Mouse (Mus musculus): ENCODE results near the gene Nhej1. TPM values are rescaled to one million over a fixed set of nuclear protein-coding genes. Genes with fewer than 3 reads are reported as not detected.

Gene Nhej1
- polyA plus RNA-seq, 1 experiment from 2014 or later, result 10.0 TPM

GRCm38 (mm10) chr1:75027061-75027779, 97.8 kb downstream of the Nhej1 start:
- Histone ChIP-seq H3K4me1 (ENCODE audit: insufficient read depth) (0 out of 2 replicates have a peak, but pooled peaks cover 3% of the 10 kb centered on the region), H3K4me3 (ENCODE audit: low read depth, low read length) (no peak overlapping the region), H3K4me2 (no peak overlapping the region), H3K36me3 (ENCODE audit: insufficient read depth) (no peaks in the 10 kb centered on the region), H3K27me3 (ENCODE audit: insufficient read depth, low read length) (no peaks in the 10 kb centered on the region), H3K27ac (ENCODE audit: low read depth) (no peak overlapping the region), H3K9ac (no peak overlapping the region), H3K9me3 (ENCODE audit: low read depth, low read length) (no peaks in the 10 kb centered on the region)
- DNase-seq (no peak), ATAC-seq (ENCODE audit: insufficient read depth) (no peak)
- no peak for TF ChIP-seq CTCF (IDR thresholded peaks at IDR 0.05; ENCODE audit: low read depth)
- WGBS, result 28% methylated on average over 2 of the region's 2 CpGs

DNA sequence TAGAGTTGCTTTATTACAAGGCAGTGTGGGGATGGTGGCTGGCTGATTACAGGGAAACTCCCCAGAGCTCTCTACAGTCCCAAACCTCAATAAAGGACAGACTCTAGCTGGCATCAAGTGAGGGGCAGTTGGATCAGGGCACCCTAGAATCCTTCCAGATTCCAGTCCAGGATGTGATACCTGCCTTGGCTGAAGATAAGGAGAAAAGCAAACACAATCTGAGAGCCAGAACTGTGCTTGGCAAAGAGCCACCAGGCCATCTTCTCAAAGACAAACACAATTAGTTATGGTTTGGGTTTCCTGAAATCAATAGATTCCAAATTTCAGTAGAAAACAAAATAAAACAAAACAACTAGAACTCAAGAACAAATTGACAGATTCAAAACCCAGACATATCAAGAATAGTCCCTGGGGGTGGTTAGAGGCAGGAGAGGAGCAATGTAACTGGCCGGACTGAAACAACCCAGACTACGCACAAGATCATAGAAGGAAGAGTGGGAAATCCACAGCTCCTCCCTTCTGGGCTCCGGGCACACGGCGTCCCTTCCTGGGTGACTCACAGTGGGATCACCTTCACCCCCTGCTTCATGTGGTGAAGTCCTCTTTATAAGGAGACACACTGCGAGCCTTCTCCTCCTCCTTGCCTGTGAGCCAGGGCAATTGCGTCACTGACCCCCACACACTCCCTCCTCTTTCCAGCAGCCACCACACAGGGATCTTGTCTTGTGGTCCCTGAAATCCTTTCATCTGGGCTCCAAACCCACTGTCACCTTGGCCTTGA, 100.4 kb downstream of the Nhej1 start:
- Histone ChIP-seq H3K4me2 (no peak overlapping the region), H3K27me3 (ENCODE audit: insufficient read depth, low read length) (no peaks in the 10 kb centered on the region), H3K9ac (no peak overlapping the region), H3K36me3 (ENCODE audit: insufficient read depth) (no peaks in the 10 kb centered on the region), H3K27ac (ENCODE audit: low read depth) (no peak overlapping the region), H3K9me3 (ENCODE audit: low read depth, low read length) (no peaks in the 10 kb centered on the region), H3K4me1 (ENCODE audit: insufficient read depth) (0 out of 2 replicates have a peak, but pooled peaks cover 3% of the 10 kb centered on the region), H3K4me3 (ENCODE audit: low read depth, low read length) (no peak overlapping the region)
- 58% methylated on average over 7 of the region's 7 CpGs for WGBS
- no peak for DNase-seq
- ATAC-seq (ENCODE audit: insufficient read depth), result no peak
- no peak for TF ChIP-seq CTCF (IDR thresholded peaks at IDR 0.05; ENCODE audit: low read depth)

GRCm38 (mm10) chr1:75022216-75022615, 102.8 kb downstream of the Nhej1 start:
- Histone ChIP-seq H3K36me3 (ENCODE audit: insufficient read depth) (no peaks in the 10 kb centered on the region), H3K9me3 (ENCODE audit: low read depth, low read length) (no peaks in the 10 kb centered on the region), H3K27me3 (ENCODE audit: insufficient read depth, low read length) (no peaks in the 10 kb centered on the region), H3K9ac (no peak overlapping the region), H3K4me1 (ENCODE audit: insufficient read depth) (0 out of 2 replicates have a peak, but pooled peaks cover 3% of the 10 kb centered on the region), H3K27ac (ENCODE audit: low read depth) (no peak overlapping the region), H3K4me3 (ENCODE audit: low read depth, low read length) (no peak overlapping the region), H3K4me2 (no peak overlapping the region)
- ATAC-seq (ENCODE audit: insufficient read depth) (no peak), DNase-seq (no peak)
- no peak for TF ChIP-seq CTCF (IDR thresholded peaks at IDR 0.05; ENCODE audit: low read depth)
- 79% methylated on average over 5 of the region's 5 CpGs for WGBS

DNA sequence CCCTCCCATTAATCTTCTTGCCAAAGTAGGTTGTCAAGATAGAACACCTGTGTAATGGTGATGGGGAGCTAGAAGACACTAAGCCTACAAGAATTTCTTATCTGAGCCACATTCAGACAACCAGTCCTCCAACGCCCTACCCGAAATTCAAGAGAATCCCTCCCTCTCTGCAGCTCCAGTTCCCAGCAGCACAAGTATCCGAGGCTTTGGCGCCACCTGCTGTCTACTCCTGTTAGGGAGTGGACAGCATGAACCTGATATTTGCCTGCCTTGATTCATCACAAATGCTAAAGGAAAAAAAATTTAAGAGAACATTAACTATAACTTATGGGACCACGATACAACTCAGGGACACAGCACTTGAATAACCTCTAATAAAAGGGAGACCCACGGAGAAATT, 108.2 kb downstream of the Nhej1 start:
- ATAC-seq (ENCODE audit: insufficient read depth) (peak; percentile 60), DNase-seq (peak; percentile 93)
- no peak overlapping the region for H3K27ac ChIP-seq (ENCODE audit: low read depth)
- no peak overlapping the region for H3K9ac ChIP-seq
- H3K4me2 ChIP-seq, result no peak overlapping the region
- no peaks in the 10 kb centered on the region for H3K36me3 ChIP-seq (ENCODE audit: insufficient read depth)
- WGBS, result 3% methylated on average over 6 of the region's 6 CpGs
- peak; percentile 90 for TF ChIP-seq CTCF (IDR thresholded peaks at IDR 0.05; ENCODE audit: low read depth)
- H3K27me3 ChIP-seq (ENCODE audit: insufficient read depth, low read length), result no peaks in the 10 kb centered on the region
- no peak overlapping the region for H3K4me3 ChIP-seq (ENCODE audit: low read depth, low read length)
- no peaks in the 10 kb centered on the region for H3K9me3 ChIP-seq (ENCODE audit: low read depth, low read length)
- H3K4me1 ChIP-seq (ENCODE audit: insufficient read depth), result no peaks in the 10 kb centered on the region

DNA sequence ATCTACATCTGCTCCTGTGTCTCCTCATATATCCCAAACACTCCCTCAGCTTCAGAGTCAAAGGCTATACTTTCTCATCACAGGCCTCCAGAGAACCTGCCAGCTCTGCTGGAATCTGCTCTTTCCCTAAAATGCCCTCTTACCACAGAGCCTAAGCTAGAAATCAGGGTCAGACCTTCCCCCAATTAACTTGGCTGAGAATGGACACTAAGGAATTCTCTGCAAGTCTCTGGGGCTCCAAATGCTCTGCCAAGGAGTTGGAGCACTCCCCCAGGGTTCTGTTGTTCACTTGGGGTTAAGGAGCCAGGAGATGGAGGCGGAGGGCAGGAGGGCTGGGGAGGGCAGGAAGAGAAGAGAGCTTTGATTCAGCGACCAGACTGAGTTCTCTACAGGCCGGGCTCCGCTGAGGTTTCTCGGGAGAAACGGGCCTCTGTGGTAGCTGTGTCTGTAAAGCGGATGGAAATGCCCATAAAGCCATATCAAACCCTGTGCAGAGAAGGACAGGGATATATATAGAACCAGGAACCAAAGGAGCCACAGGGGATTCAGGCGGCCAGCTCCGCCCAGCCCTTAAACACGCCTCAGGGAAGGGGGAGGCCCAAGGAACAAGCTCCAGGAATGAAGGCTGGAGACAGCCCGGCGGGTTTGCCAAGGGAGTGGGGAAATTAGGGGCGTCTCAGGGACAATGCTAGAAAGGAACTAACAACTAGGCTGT, 109.3 kb downstream of the Nhej1 start:
- no peak overlapping the region for H3K4me3 ChIP-seq (ENCODE audit: low read depth, low read length)
- no peak overlapping the region for H3K9ac ChIP-seq
- 0 out of 2 replicates have a peak overlapping the region, but pooled peaks have one; percentile 13 for H3K4me2 ChIP-seq
- WGBS, result 19% methylated on average over 13 of the region's 13 CpGs
- H3K9me3 ChIP-seq (ENCODE audit: low read depth, low read length), result no peaks in the 10 kb centered on the region
- no peaks in the 10 kb centered on the region for H3K4me1 ChIP-seq (ENCODE audit: insufficient read depth)
- no peak for TF ChIP-seq CTCF (IDR thresholded peaks at IDR 0.05; ENCODE audit: low read depth)
- ATAC-seq (ENCODE audit: insufficient read depth), result no peak
- peak; percentile 49 for DNase-seq
- H3K27ac ChIP-seq (ENCODE audit: low read depth), result no peak overlapping the region
- no peaks in the 10 kb centered on the region for H3K36me3 ChIP-seq (ENCODE audit: insufficient read depth)
- no peaks in the 10 kb centered on the region for H3K27me3 ChIP-seq (ENCODE audit: insufficient read depth, low read length)

DNA sequence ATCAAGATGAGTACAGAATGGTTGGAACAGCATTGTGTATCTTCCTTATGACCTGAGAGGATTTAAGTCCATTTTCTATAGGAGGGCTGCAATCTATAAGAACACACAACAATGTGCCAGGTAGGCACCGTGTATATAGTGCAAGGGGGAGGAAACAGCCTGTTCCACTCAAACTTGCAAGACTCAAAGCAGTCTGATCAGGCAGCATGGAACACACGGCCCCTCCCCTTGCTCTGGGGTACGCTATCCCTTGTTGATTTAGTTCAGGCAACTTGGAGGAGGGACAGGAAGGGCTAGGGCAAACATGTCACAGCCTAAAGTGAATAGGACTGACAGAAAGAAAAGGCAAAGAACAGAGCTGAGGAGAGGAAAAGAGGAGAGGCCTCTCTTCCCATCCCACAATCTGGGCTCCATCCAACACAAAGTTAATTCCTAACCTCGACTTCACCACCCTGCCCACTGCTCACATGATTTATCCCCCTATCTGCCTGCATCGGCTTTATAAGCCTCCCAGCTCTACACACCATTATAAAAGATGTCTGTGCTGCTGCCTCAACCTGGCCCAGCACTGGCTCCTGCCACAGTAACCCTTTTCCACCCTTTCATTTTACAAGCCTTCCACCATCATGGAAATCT, 110.7 kb downstream of the Nhej1 start:
- ATAC-seq (ENCODE audit: insufficient read depth) (0 out of 2 replicates have a peak, but pooled peaks have one; percentile 21), DNase-seq (peak; percentile 11)
- H3K27me3 ChIP-seq (ENCODE audit: insufficient read depth, low read length), result no peaks in the 10 kb centered on the region
- 0 out of 2 replicates have a peak overlapping the region, but pooled peaks have one; percentile 13 for H3K27ac ChIP-seq (ENCODE audit: low read depth)
- H3K9ac ChIP-seq, result no peak overlapping the region
- no peaks in the 10 kb centered on the region for H3K9me3 ChIP-seq (ENCODE audit: low read depth, low read length)
- no peak overlapping the region for H3K4me3 ChIP-seq (ENCODE audit: low read depth, low read length)
- no peak overlapping the region for H3K4me2 ChIP-seq
- H3K36me3 ChIP-seq (ENCODE audit: insufficient read depth), result no peaks in the 10 kb centered on the region
- 16% methylated on average over 5 of the region's 5 CpGs for WGBS
- TF ChIP-seq CTCF (IDR thresholded peaks at IDR 0.05; ENCODE audit: low read depth), result no peak
- H3K4me1 ChIP-seq (ENCODE audit: insufficient read depth), result no peaks in the 10 kb centered on the region
